Mouse (Mus musculus): ENCODE measurements around the gene Ciz1. TPM values are rescaled to one million over a fixed set of nuclear protein-coding genes. Genes with fewer than 3 reads are reported as not detected.

Ciz1 gene
- polyA plus RNA-seq, 1 experiment from 2014 or later, result 44.7 TPM

- peak; percentile 76 for ATAC-seq (ENCODE audit: insufficient number of reproducible peaks, insufficient read depth, low FRiP score, low read depth)
- WGBS, result 6% methylated on average over 19 of the region's 19 CpGs
- Histone ChIP-seq H3K4me1 (ENCODE audit: control insufficient read depth, insufficient read depth, low read length) (peaks cover 46% of the 10 kb centered on the region), H3K9me3 (ENCODE audit: control insufficient read depth, low read depth, low read length) (no peaks in the 10 kb centered on the region), H3K27ac (ENCODE audit: low read length) (peak overlapping the region; percentile 99), H3K9ac (replicated peaks; ENCODE audit: low read depth, low read length) (peak overlapping the region; percentile 75), H3K4me3 (ENCODE audit: low read depth, low read length) (peak overlapping the region; percentile 43), H3K4me2 (replicated peaks; ENCODE audit: low read depth, low read length) (peak overlapping the region; percentile 72), H3K36me3 (ENCODE audit: control insufficient read depth, insufficient read depth, low read length) (peaks cover 2% of the 10 kb centered on the region; the same call in 1 of the 2 replicates), H3K27me3 (ENCODE audit: control insufficient read depth, insufficient read depth, low read length) (no peaks in the 10 kb centered on the region)
Measured at GRCm38 (mm10) chr2:32317791-32318417, 34.2 kb upstream of the Ciz1 start.

- Histone ChIP-seq H3K9me3 (ENCODE audit: control insufficient read depth, low read depth, low read length) (no peaks in the 10 kb centered on the region), H3K4me1 (ENCODE audit: control insufficient read depth, insufficient read depth, low read length) (peaks cover 46% of the 10 kb centered on the region), H3K9ac (replicated peaks; ENCODE audit: low read depth, low read length) (peak overlapping the region; percentile 75), H3K27me3 (ENCODE audit: control insufficient read depth, insufficient read depth, low read length) (no peaks in the 10 kb centered on the region), H3K4me3 (ENCODE audit: low read depth, low read length) (peak overlapping the region; percentile 43), H3K36me3 (ENCODE audit: control insufficient read depth, insufficient read depth, low read length) (peaks cover 2% of the 10 kb centered on the region; the same call in 1 of the 2 replicates), H3K4me2 (replicated peaks; ENCODE audit: low read depth, low read length) (peak overlapping the region; percentile 72), H3K27ac (ENCODE audit: low read length) (peak overlapping the region; percentile 99)
- WGBS, result 54% methylated on average over 14 of the region's 14 CpGs
- no peak for ATAC-seq (ENCODE audit: insufficient number of reproducible peaks, insufficient read depth, low FRiP score, low read depth)
Measured at GRCm38 (mm10) chr2:32318709-32319585, 33.2 kb upstream of the Ciz1 start.

GRCm38 (mm10) chr2:32319586-32320580 lies 32.2 kb upstream of the Ciz1 start:
- no peaks in the 10 kb centered on the region for H3K27me3 ChIP-seq (ENCODE audit: control insufficient read depth, insufficient read depth, low read length)
- no peaks in the 10 kb centered on the region; the same call in 1 of the 2 replicates for H3K36me3 ChIP-seq (ENCODE audit: control insufficient read depth, insufficient read depth, low read length)
- 27% methylated on average over 9 of the region's 9 CpGs for WGBS
- peaks cover 44% of the 10 kb centered on the region for H3K4me1 ChIP-seq (ENCODE audit: control insufficient read depth, insufficient read depth, low read length)
- peak overlapping the region; percentile 72 for H3K4me2 ChIP-seq (replicated peaks; ENCODE audit: low read depth, low read length)
- H3K9ac ChIP-seq (replicated peaks; ENCODE audit: low read depth, low read length), result no peak overlapping the region
- no peak overlapping the region for H3K4me3 ChIP-seq (ENCODE audit: low read depth, low read length)
- ATAC-seq (ENCODE audit: insufficient number of reproducible peaks, insufficient read depth, low FRiP score, low read depth), result peak; percentile 38; the same call in 1 of the 2 replicates
- no peaks in the 10 kb centered on the region for H3K9me3 ChIP-seq (ENCODE audit: control insufficient read depth, low read depth, low read length)
- H3K27ac ChIP-seq (ENCODE audit: low read length), result peak overlapping the region; percentile 99

GRCm38 (mm10) chr2:32320721-32321120 lies 31.4 kb upstream of the Ciz1 start:
- H3K27ac ChIP-seq (ENCODE audit: low read length), result peak overlapping the region; percentile 99; the same call in 1 of the 2 replicates
- ATAC-seq (ENCODE audit: insufficient number of reproducible peaks, insufficient read depth, low FRiP score, low read depth), result no peak

GRCm38 (mm10) chr2:32321591-32322298 lies 30.4 kb upstream of the Ciz1 start:
- Histone ChIP-seq H3K9me3 (ENCODE audit: control insufficient read depth, low read depth, low read length) (no peaks in the 10 kb centered on the region), H3K27me3 (ENCODE audit: control insufficient read depth, insufficient read depth, low read length) (no peaks in the 10 kb centered on the region), H3K4me3 (ENCODE audit: low read depth, low read length) (no peak overlapping the region), H3K9ac (replicated peaks; ENCODE audit: low read depth, low read length) (no peak overlapping the region), H3K36me3 (ENCODE audit: control insufficient read depth, insufficient read depth, low read length) (no peaks in the 10 kb centered on the region; the same call in 1 of the 2 replicates), H3K4me1 (ENCODE audit: control insufficient read depth, insufficient read depth, low read length) (peaks cover 30% of the 10 kb centered on the region), H3K4me2 (replicated peaks; ENCODE audit: low read depth, low read length) (no peak overlapping the region), H3K27ac (ENCODE audit: low read length) (no peak overlapping the region)
- no peak for ATAC-seq (ENCODE audit: insufficient number of reproducible peaks, insufficient read depth, low FRiP score, low read depth)
- 66% methylated on average over 9 of the region's 9 CpGs for WGBS

More at GRCm38 (mm10) chr2:32320721-32321120, 31.4 kb upstream of the Ciz1 start:
- Histone ChIP-seq H3K9ac (replicated peaks; ENCODE audit: low read depth, low read length) (no peak overlapping the region), H3K27me3 (ENCODE audit: control insufficient read depth, insufficient read depth, low read length) (no peaks in the 10 kb centered on the region), H3K4me3 (ENCODE audit: low read depth, low read length) (no peak overlapping the region), H3K9me3 (ENCODE audit: control insufficient read depth, low read depth, low read length) (no peaks in the 10 kb centered on the region), H3K36me3 (ENCODE audit: control insufficient read depth, insufficient read depth, low read length) (no peaks in the 10 kb centered on the region; the same call in 1 of the 2 replicates), H3K4me2 (replicated peaks; ENCODE audit: low read depth, low read length) (no peak overlapping the region), H3K4me1 (ENCODE audit: control insufficient read depth, insufficient read depth, low read length) (peaks cover 38% of the 10 kb centered on the region)
- 69% methylated on average over 11 of the region's 11 CpGs for WGBS

- Histone ChIP-seq H3K4me1 (ENCODE audit: control insufficient read depth, insufficient read depth, low read length) (peaks cover 17% of the 10 kb centered on the region), H3K9ac (replicated peaks; ENCODE audit: low read depth, low read length) (no peak overlapping the region), H3K4me2 (replicated peaks; ENCODE audit: low read depth, low read length) (no peak overlapping the region), H3K4me3 (ENCODE audit: low read depth, low read length) (no peak overlapping the region), H3K27me3 (ENCODE audit: control insufficient read depth, insufficient read depth, low read length) (no peaks in the 10 kb centered on the region), H3K9me3 (ENCODE audit: control insufficient read depth, low read depth, low read length) (no peaks in the 10 kb centered on the region), H3K27ac (ENCODE audit: low read length) (no peak overlapping the region), H3K36me3 (ENCODE audit: control insufficient read depth, insufficient read depth, low read length) (no peaks in the 10 kb centered on the region; the same call in 1 of the 2 replicates)
- ATAC-seq (ENCODE audit: insufficient number of reproducible peaks, insufficient read depth, low FRiP score, low read depth), result no peak
- WGBS, result 77% methylated on average over 7 of the region's 7 CpGs
Measured at GRCm38 (mm10) chr2:32322754-32323741, 29.1 kb upstream of the Ciz1 start.

GRCm38 (mm10) chr2:32324322-32324721 lies 27.8 kb upstream of the Ciz1 start:
- H3K9ac ChIP-seq (replicated peaks; ENCODE audit: low read depth, low read length), result no peak overlapping the region
- WGBS, result 54% methylated on average over 4 of the region's 4 CpGs
- peaks cover 27% of the 10 kb centered on the region for H3K4me1 ChIP-seq (ENCODE audit: control insufficient read depth, insufficient read depth, low read length)
- no peaks in the 10 kb centered on the region for H3K9me3 ChIP-seq (ENCODE audit: control insufficient read depth, low read depth, low read length)
- no peaks in the 10 kb centered on the region; the same call in 1 of the 2 replicates for H3K36me3 ChIP-seq (ENCODE audit: control insufficient read depth, insufficient read depth, low read length)
- H3K4me3 ChIP-seq (ENCODE audit: low read depth, low read length), result no peak overlapping the region
- no peak overlapping the region for H3K4me2 ChIP-seq (replicated peaks; ENCODE audit: low read depth, low read length)
- H3K27ac ChIP-seq (ENCODE audit: low read length), result no peak overlapping the region
- no peak for ATAC-seq (ENCODE audit: insufficient number of reproducible peaks, insufficient read depth, low FRiP score, low read depth)
- H3K27me3 ChIP-seq (ENCODE audit: control insufficient read depth, insufficient read depth, low read length), result no peaks in the 10 kb centered on the region
